Mouse (Mus musculus) CH12.LX (cell line): Measurements from ENCODE around the gene Lce1f.

Source experiments
- CTCF ChIP-seq, 2 experiments: IDR thresholded peaks in 1 of 2; conservative IDR thresholded peaks in 1 of 2; 2 replicates each; pipeline ENCODE4 v1.5.1; 2011 to 2012; ENCODE audit warnings: low read depth in 2 of 2, low read length in 2 of 2, improper control_type of control experiment in 1 of 2, inconsistent platforms in 1 of 2, mild to moderate bottlenecking in 1 of 2, moderate library complexity in 1 of 2
- ELF1 ChIP-seq: IDR thresholded peaks from 2 replicates; pipeline ENCODE4 v1.6.1; 2014; ENCODE audit warnings: low read depth, mild to moderate bottlenecking, inconsistent platforms, low read length, improper control_type of control experiment
- EP300 ChIP-seq: IDR thresholded peaks from 2 replicates; pipeline ENCODE4 v1.6.1; 2011; ENCODE audit warnings: low read length, improper control_type of control experiment
- ETS1 ChIP-seq: conservative IDR thresholded peaks from 2 replicates; pipeline ENCODE4 v1.6.1; 2012; ENCODE audit warnings: low read depth, mild to moderate bottlenecking, inconsistent platforms, low read length, improper control_type of control experiment, moderate library complexity
- JUND ChIP-seq: conservative IDR thresholded peaks from 2 replicates; pipeline ENCODE4 v1.6.1; 2011; ENCODE audit warnings: low read depth, low read length, improper control_type of control experiment
- KAT2A ChIP-seq: IDR thresholded peaks from 2 replicates; pipeline ENCODE4 v1.6.1; 2012; ENCODE audit warnings: low read length, improper control_type of control experiment, inconsistent platforms; ENCODE audit not compliant: insufficient replicate concordance
- MAFK ChIP-seq: IDR thresholded peaks from 2 replicates; pipeline ENCODE4 v1.6.1; 2011; ENCODE audit warnings: low read length, improper control_type of control experiment; ENCODE audit not compliant: insufficient replicate concordance
- NELFE ChIP-seq: IDR thresholded peaks from 2 replicates; pipeline ENCODE4 v1.6.1; 2011; ENCODE audit warnings: low read depth, low read length, improper control_type of control experiment
- NRF1 ChIP-seq: IDR thresholded peaks from 2 replicates; pipeline ENCODE4 v1.6.1; 2014; ENCODE audit warnings: low read depth, mild to moderate bottlenecking, inconsistent platforms, low read length, improper control_type of control experiment, moderate library complexity
- POLR2A ChIP-seq: IDR thresholded peaks from 2 replicates; pipeline ENCODE4 v1.6.1; 2011; ENCODE audit warnings: low read depth, mild to moderate bottlenecking, improper control_type of control experiment, low read length
- SIN3A ChIP-seq: IDR thresholded peaks from 2 replicates; pipeline ENCODE4 v1.6.1; 2012; ENCODE audit warnings: low read length, improper control_type of control experiment, inconsistent platforms
- USF1 ChIP-seq: IDR thresholded peaks from 2 replicates; pipeline ENCODE4 v1.6.1; 2014; ENCODE audit warnings: low read depth, mild to moderate bottlenecking, inconsistent platforms, low read length, improper control_type of control experiment

DNA sequence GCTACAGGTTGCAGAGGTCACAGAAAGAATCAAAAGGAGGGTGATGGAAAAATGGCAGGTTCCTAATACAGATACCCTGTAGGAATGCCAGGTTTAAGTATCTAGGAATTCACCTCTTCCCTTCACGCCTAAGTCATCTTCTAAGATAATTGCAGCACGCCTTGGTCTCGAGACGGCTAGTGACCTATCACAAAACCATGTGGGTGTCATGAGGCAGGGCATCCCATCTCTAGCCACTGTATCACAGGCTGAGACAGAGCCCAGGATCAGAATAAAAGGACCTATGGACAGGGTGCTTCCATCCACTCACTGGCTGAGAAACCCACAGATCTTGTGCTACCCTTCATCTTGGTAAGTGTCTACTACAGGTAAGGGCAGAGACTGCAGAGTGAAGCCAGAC lies 41.2 kb downstream of the Lce1f start, which contains the start of gene Lce1c:
- TF ChIP-seq CTCF (conservative IDR thresholded peaks at IDR 0.05 in 1 of 2, IDR thresholded peaks at IDR 0.05 in 1 of 2; ENCODE audit: low read depth in 2 of 2, low read length in 2 of 2) (no peak), JUND (no peak), ETS1 (no peak), POLR2A (no peak), NRF1 (no peak), USF1 (no peak), SIN3A (no peak), NELFE (no peak), EP300 (no peak), KAT2A (no peak), MAFK (no peak), ELF1 (no peak)
